Mouse (Mus musculus) small intestine, adult 2 months (tissue): ENCODE data around the gene Tmem223. TPM values are rescaled to one million over a fixed set of nuclear protein-coding genes. Genes with fewer than 3 reads are reported as not detected.
A peak's percentile ranks its signal among the peaks of the same experiment; 100 is the strongest.

ENCODE experiments used
- H3K27ac ChIP-seq: fragments of 200-500 bp; 2 replicates; pipeline ENCODE4 v1.5.1; 2012; ENCODE audit warnings: low read depth, low read length, control low read depth, inconsistent platforms; ENCODE audit not compliant: insufficient read depth
- H3K27me3 ChIP-seq: fragments of 200-500 bp; 2 replicates; pipeline ENCODE4 v1.6.1; 2012; ENCODE audit warnings: mild to moderate bottlenecking, moderate library complexity, low read length, inconsistent platforms; ENCODE audit not compliant: control insufficient read depth, insufficient read depth
- H3K36me3 ChIP-seq: fragments of 200-500 bp; 2 replicates; pipeline ENCODE4 v1.6.1; 2012; ENCODE audit warnings: mild to moderate bottlenecking, low read length, control low read depth, inconsistent platforms; ENCODE audit not compliant: control insufficient read depth, insufficient read depth
- H3K4me1 ChIP-seq: fragments of 200-500 bp; 2 replicates; pipeline ENCODE4 v1.6.1; 2012; ENCODE audit warnings: low read length, inconsistent platforms, mixed read lengths; ENCODE audit not compliant: control insufficient read depth, insufficient read depth, insufficient read length
- H3K4me3 ChIP-seq: fragments of 200-500 bp; 2 replicates; pipeline ENCODE4 v1.5.1; 2012; ENCODE audit warnings: low read depth, mild to moderate bottlenecking, control low read depth, inconsistent platforms, low read length, moderate library complexity
- CTCF ChIP-seq: fragments of 200-500 bp; IDR thresholded peaks from 2 replicates; pipeline ENCODE4 v1.5.1; 2012; ENCODE audit warnings: low read depth, mild to moderate bottlenecking, control low read depth, inconsistent platforms, low read length, moderate library complexity, mixed read lengths; ENCODE audit not compliant: insufficient replicate concordance, insufficient read length; ENCODE audit errors: extremely low read depth
- POLR2A ChIP-seq: fragments of 200-500 bp; IDR thresholded peaks from 2 replicates; pipeline ENCODE4 v1.6.1; 2012; ENCODE audit warnings: low read depth, mild to moderate bottlenecking, control low read depth, inconsistent platforms, low read length, moderate library complexity
- WGBS: fragments of 180-500 bp; shearing (Covaris S2); methylation state at CpG from one replicate; pipeline ENCODE4 v1.1.7; 2018; 5-methylcytosine and 5-hydroxymethylcytosine counted together
- polyA plus RNA-seq: library from polyadenylated mRNA; depleted of rRNA; stranded (reverse); fragments of >200 nt; gene quantifications from 2 replicates; pipeline ENCODE4 v1.2.3, GENCODE M21; 2012

Tmem223 gene
- polyA plus RNA-seq, 1 experiment, result 142 TPM

GRCm38 (mm10) chr19:8763276-8763675, 7.5 kb upstream of the Tmem223 start:
- TF ChIP-seq POLR2A (no peak), CTCF (no peak)
- 84% methylated on average over 4 of the region's 4 CpGs for WGBS
- Histone ChIP-seq H3K4me1 (no peaks in the 10 kb centered on the region), H3K36me3 (peaks cover 54% of the 10 kb centered on the region), H3K27ac (no peak overlapping the region), H3K4me3 (no peak overlapping the region), H3K27me3 (no peaks in the 10 kb centered on the region)

- Histone ChIP-seq H3K4me1 (no peaks in the 10 kb centered on the region), H3K27me3 (no peaks in the 10 kb centered on the region), H3K27ac (no peak overlapping the region), H3K36me3 (peaks cover 65% of the 10 kb centered on the region), H3K4me3 (no peak overlapping the region)
- 94% methylated on average over 9 of the region's 9 CpGs for WGBS
- no peak for TF ChIP-seq POLR2A
- no peak for TF ChIP-seq CTCF
Observed at GRCm38 (mm10) chr19:8765562-8765961, 5.2 kb upstream of the Tmem223 start.

- no peaks in the 10 kb centered on the region for H3K27me3 ChIP-seq
- peaks cover 8% of the 10 kb centered on the region; the same call in 1 of the 2 replicates for H3K4me1 ChIP-seq
- H3K27ac ChIP-seq, result no peak overlapping the region
- WGBS, result 42% methylated on average over 5 of the region's 5 CpGs
- TF ChIP-seq POLR2A (no peak), CTCF (no peak)
- H3K36me3 ChIP-seq, result peaks cover 18% of the 10 kb centered on the region
- H3K4me3 ChIP-seq, result peak overlapping the region; percentile 40
Observed at GRCm38 (mm10) chr19:8772996-8773395, 2.2 kb downstream of the Tmem223 start.

- 14% methylated on average over 6 of the region's 6 CpGs for WGBS
- Histone ChIP-seq H3K4me1 (peaks cover 8% of the 10 kb centered on the region; the same call in 1 of the 2 replicates), H3K27me3 (no peaks in the 10 kb centered on the region), H3K36me3 (peaks cover 16% of the 10 kb centered on the region), H3K27ac (no peak overlapping the region), H3K4me3 (peak overlapping the region; percentile 40)
- TF ChIP-seq CTCF (no peak), POLR2A (no peak)
Observed at GRCm38 (mm10) chr19:8773409-8773808, 2.6 kb downstream of the Tmem223 start.

- H3K27me3 ChIP-seq, result no peaks in the 10 kb centered on the region
- WGBS, result under 1% methylated on average over 68 of the region's 68 CpGs
- H3K4me1 ChIP-seq, result peaks cover 8% of the 10 kb centered on the region; the same call in 1 of the 2 replicates
- peak within 1 kb of the TSS; percentile 81 for H3K27ac ChIP-seq
- H3K36me3 ChIP-seq, result peaks cover 11% of the 10 kb centered on the region
- peak; percentile 87 for TF ChIP-seq POLR2A
- no peak for TF ChIP-seq CTCF
- peak within 1 kb of the TSS; percentile 79 for H3K4me3 ChIP-seq
Observed at GRCm38 (mm10) chr19:8774086-8774835, 3.5 kb downstream of the Tmem223 start, which contains the start of gene Tmem179b. Gene Tmem179b (minus strand): TSS chr19:8774467.

- H3K4me1 ChIP-seq, result peaks cover 8% of the 10 kb centered on the region; the same call in 1 of the 2 replicates
- H3K36me3 ChIP-seq, result peaks cover 7% of the 10 kb centered on the region; the same call in 1 of the 2 replicates
- WGBS, result under 1% methylated on average over 20 of the region's 20 CpGs
- H3K27me3 ChIP-seq, result no peaks in the 10 kb centered on the region
- H3K4me3 ChIP-seq, result peak overlapping the region; percentile 79
- H3K27ac ChIP-seq, result peak overlapping the region; percentile 81
- TF ChIP-seq POLR2A (no peak), CTCF (no peak)
Observed at GRCm38 (mm10) chr19:8774951-8775421, 4.2 kb downstream of the Tmem223 start.
